Mouse (Mus musculus) midbrain, embryonic 15.5 days (tissue): Measurements from ENCODE around the gene Plgrkt. TPM values are rescaled to one million over a fixed set of nuclear protein-coding genes. Genes with fewer than 3 reads are reported as not detected.

Experiments
- ATAC-seq: fragments of 200-750 bp; cut with Nextera tagmentation; replicated peaks from 2 replicates; pipeline ENCODE4 v1.8.0; 2017; ENCODE audit warnings: moderate TSS enrichment
- H3K27ac ChIP-seq: fragments of 300-500 bp; sonication (generic); 2 replicates; pipeline ENCODE4 v1.5.1; 2015; ENCODE audit warnings: mild to moderate bottlenecking, inconsistent platforms
- H3K27me3 ChIP-seq: fragments of 300-500 bp; sonication (generic); replicated peaks from 2 replicates; pipeline ENCODE4 v1.6.1; 2015; ENCODE audit warnings: inconsistent platforms
- H3K36me3 ChIP-seq: fragments of 300-500 bp; sonication (generic); replicated peaks from 2 replicates; pipeline ENCODE4 v1.6.1; 2015; ENCODE audit warnings: inconsistent platforms
- H3K4me1 ChIP-seq: fragments of 300-500 bp; sonication (generic); 2 replicates; pipeline ENCODE4 v1.6.1; 2015; ENCODE audit warnings: inconsistent platforms
- H3K4me2 ChIP-seq: fragments of 300-500 bp; sonication (generic); 2 replicates; pipeline ENCODE4 v1.6.1; 2015; ENCODE audit warnings: inconsistent platforms, mild to moderate bottlenecking, moderate library complexity
- H3K4me3 ChIP-seq: fragments of 300-500 bp; sonication (generic); 2 replicates; pipeline ENCODE4 v1.5.1; 2015; ENCODE audit warnings: mild to moderate bottlenecking, inconsistent platforms
- H3K9ac ChIP-seq: fragments of 300-500 bp; sonication (generic); 2 replicates; pipeline ENCODE4 v1.6.1; 2015; ENCODE audit warnings: mild to moderate bottlenecking, inconsistent platforms
- H3K9me3 ChIP-seq: fragments of 300-500 bp; sonication (generic); 2 replicates; pipeline ENCODE4 v1.6.1; 2016; ENCODE audit warnings: inconsistent platforms
- WGBS: fragments of 180-500 bp; shearing (Covaris S2); methylation state at CpG from one replicate; pipeline ENCODE4 v1.1.7; 2015; ENCODE audit warnings: mixed read lengths; 5-methylcytosine and 5-hydroxymethylcytosine counted together
- polyA plus RNA-seq: library from polyadenylated mRNA; unstranded; fragments of >200 nt; fragmentation: Nextera tagmentation; extraction: Ambion mirVana; gene quantifications from 2 replicates; pipeline ENCODE4 v1.2.1, GENCODE M21; 2015

Plgrkt gene
- polyA plus RNA-seq, 1 experiment from 2014 or later: 85.7 TPM

- Histone ChIP-seq H3K27me3 (no peaks in the 10 kb centered on the region), H3K9me3 (no peaks in the 10 kb centered on the region), H3K4me1 (no peaks in the 10 kb centered on the region), H3K9ac (no peak overlapping the region), H3K27ac (no peak overlapping the region), H3K4me3 (no peak overlapping the region), H3K4me2 (no peak overlapping the region), H3K36me3 (peaks cover 22% of the 10 kb centered on the region; the same call in 1 of the 2 replicates)
- WGBS: 90% methylated on average over 13 of the region's 13 CpGs
- ATAC-seq: no peak
Observed at GRCm38 (mm10) chr19:29300919-29301318, 66.3 kb downstream of the Plgrkt start.

Other genes starting within 250 kb of the Plgrkt start
- gene Jak2, start 115.6 kb downstream of the Plgrkt start, polyA plus RNA-seq: 17.6 and 18.2 TPM in 2 replicates
- gene Insl6, start 42.0 kb downstream of the Plgrkt start, polyA plus RNA-seq: 1.5 and 1.9 TPM in 2 replicates
- 2.4 and 2.5 TPM in 2 replicates for gene Rln1, start 32.7 kb downstream of the Plgrkt start, polyA plus RNA-seq
- gene Cd274, start 65 bp upstream of the Plgrkt start, polyA plus RNA-seq: 0.77 and 0.83 TPM in 2 replicates
- gene Pdcd1lg2, start 43.5 kb upstream of the Plgrkt start, polyA plus RNA-seq: 0.10 TPM in 1 of 2 replicates, not detected in the other
- 12.1 and 14.4 TPM in 2 replicates for gene Ric1, start 154.9 kb upstream of the Plgrkt start, polyA plus RNA-seq